Mouse (Mus musculus) CH12.LX (cell line): ENCODE results near the gene Uggt2.

Experiments used
- CTCF ChIP-seq, 2 experiments: IDR thresholded peaks in 1 of 2; conservative IDR thresholded peaks in 1 of 2; 2 replicates each; pipeline ENCODE4 v1.5.1; 2011 to 2012; ENCODE audit warnings: low read depth in 2 of 2, low read length in 2 of 2, improper control_type of control experiment in 1 of 2, inconsistent platforms in 1 of 2, mild to moderate bottlenecking in 1 of 2, moderate library complexity in 1 of 2
- EP300 ChIP-seq: IDR thresholded peaks from 2 replicates; pipeline ENCODE4 v1.6.1; 2011; ENCODE audit warnings: low read length, improper control_type of control experiment
- HCFC1 ChIP-seq: IDR thresholded peaks from 2 replicates; pipeline ENCODE4 v1.6.1; 2012; ENCODE audit warnings: low read depth, mild to moderate bottlenecking, inconsistent platforms, low read length, improper control_type of control experiment
- JUN ChIP-seq: IDR thresholded peaks from 2 replicates; pipeline ENCODE4 v1.6.1; 2011; ENCODE audit warnings: low read depth, mild to moderate bottlenecking, low read length, improper control_type of control experiment, moderate library complexity; ENCODE audit not compliant: insufficient read depth
- NRF1 ChIP-seq: IDR thresholded peaks from 2 replicates; pipeline ENCODE4 v1.6.1; 2014; ENCODE audit warnings: low read depth, mild to moderate bottlenecking, inconsistent platforms, low read length, improper control_type of control experiment, moderate library complexity
- POLR2A ChIP-seq: IDR thresholded peaks from 2 replicates; pipeline ENCODE4 v1.6.1; 2011; ENCODE audit warnings: low read depth, mild to moderate bottlenecking, improper control_type of control experiment, low read length
- POLR2AphosphoS2 ChIP-seq: IDR thresholded peaks from 2 replicates; pipeline ENCODE4 v1.6.1; 2011; ENCODE audit warnings: low read depth, low read length, improper control_type of control experiment
- USF2 ChIP-seq: conservative IDR thresholded peaks from 2 replicates; pipeline ENCODE4 v1.6.1; 2011; ENCODE audit warnings: low read depth, low read length, improper control_type of control experiment
- ZC3H11A ChIP-seq: IDR thresholded peaks from 2 replicates; pipeline ENCODE4 v1.6.1; 2012; ENCODE audit warnings: low read depth, mild to moderate bottlenecking, inconsistent platforms, low read length, improper control_type of control experiment

DNA sequence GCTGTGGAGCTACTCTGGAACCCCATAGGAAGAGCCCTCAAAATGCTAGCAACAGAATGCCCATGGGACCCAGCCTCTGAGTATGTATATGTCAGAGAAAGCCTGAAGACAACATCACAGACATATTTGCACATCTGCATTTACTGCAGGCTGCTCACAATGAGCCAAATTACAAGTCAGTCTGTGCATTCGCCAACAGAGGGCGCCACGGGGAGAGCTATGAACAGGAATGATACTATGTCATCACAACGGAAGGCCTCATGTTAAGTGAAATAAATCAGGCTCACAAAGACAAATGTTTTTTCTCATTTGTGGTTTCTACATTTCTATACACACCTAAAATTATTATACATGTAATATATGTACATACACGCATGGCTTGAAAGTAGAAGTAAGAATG lies 73.3 kb downstream of the Uggt2 start:
- TF ChIP-seq HCFC1 = no peak
- no peak for TF ChIP-seq POLR2AphosphoS2
- TF ChIP-seq POLR2A = no peak
- TF ChIP-seq CTCF (conservative IDR thresholded peaks at IDR 0.05 in 1 of 2, IDR thresholded peaks at IDR 0.05 in 1 of 2; ENCODE audit: low read depth in 2 of 2, low read length in 2 of 2) = peak; percentile 36 to 66; a peak in 3 of 4 replicates
- TF ChIP-seq EP300 = no peak
- TF ChIP-seq NRF1 = no peak
- no peak for TF ChIP-seq ZC3H11A
- TF ChIP-seq JUN = no peak
- TF ChIP-seq USF2 = no peak
